Mouse (Mus musculus): Measurements from ENCODE around the gene Adh7. TPM values are rescaled to one million over a fixed set of nuclear protein-coding genes. Genes with fewer than 3 reads are reported as not detected.

The Adh7 gene
- polyA plus RNA-seq, 1 experiment from 2014 or later, result 31.3 TPM

DNA sequence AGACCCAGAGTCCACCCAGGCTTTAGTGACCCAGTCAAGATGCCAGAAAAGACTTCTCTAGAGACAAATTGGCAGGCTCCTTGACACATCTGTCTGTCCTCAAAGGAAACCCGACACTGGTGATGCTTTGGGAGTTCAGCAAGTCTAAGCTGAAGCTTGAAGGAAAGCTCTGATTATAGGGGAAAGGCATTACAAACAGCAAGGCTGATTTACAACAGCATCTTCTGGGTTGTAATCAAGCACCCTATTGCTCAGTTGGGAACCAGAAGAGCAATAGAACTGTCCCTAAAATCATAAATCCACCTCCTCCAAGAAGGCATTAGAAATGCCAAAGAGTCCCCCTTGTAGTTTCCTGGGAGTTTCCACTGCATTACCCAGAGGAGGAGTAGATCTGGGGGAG lies 52.9 kb downstream of the Adh7 start:
- Histone ChIP-seq H3K36me3 (ENCODE audit: control insufficient read depth, insufficient read depth, low read length) (no peaks in the 10 kb centered on the region), H3K4me3 (ENCODE audit: low read depth, low read length) (no peak overlapping the region), H3K4me2 (replicated peaks; ENCODE audit: low read depth) (no peak overlapping the region), H3K9ac (ENCODE audit: low read length) (no peak overlapping the region), H3K9me3 (ENCODE audit: control insufficient read depth, low read length) (no peaks in the 10 kb centered on the region), H3K27ac (replicated peaks) (no peak overlapping the region), H3K27me3 (ENCODE audit: control insufficient read depth, insufficient read depth, low read length) (no peaks in the 10 kb centered on the region), H3K4me1 (replicated peaks; ENCODE audit: control insufficient read depth, insufficient read depth) (no peaks in the 10 kb centered on the region)
- TF ChIP-seq CTCF (IDR thresholded peaks at IDR 0.05; ENCODE audit: low read depth), result no peak
- no peak for TF ChIP-seq EP300 (optimal IDR thresholded peaks at IDR 0.05)
- DNase-seq (ENCODE audit: low spot score) (no peak), ATAC-seq (ENCODE audit: low FRiP score, low TSS enrichment) (no peak)
- 14% methylated on average over 1 of the region's 1 CpGs for WGBS

DNA sequence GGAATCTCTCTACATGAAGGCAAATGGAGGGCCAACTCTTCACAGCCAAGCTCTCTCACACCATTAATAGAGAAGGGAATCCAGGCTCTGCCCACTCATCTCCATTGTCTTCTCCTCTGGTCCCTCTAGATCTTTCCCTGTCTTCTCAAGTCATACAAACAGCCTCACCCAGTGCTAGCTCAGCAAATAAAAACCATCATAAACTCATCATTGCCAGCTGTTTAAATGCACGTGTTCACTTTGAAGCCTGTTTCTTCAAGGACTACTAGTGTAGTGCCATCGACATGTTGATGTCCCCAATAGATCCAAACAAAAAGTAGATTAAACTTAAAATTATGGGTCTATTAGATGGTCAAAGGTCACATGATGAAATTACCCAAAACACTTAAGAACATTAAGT lies 53.7 kb downstream of the Adh7 start:
- Histone ChIP-seq H3K4me2 (replicated peaks; ENCODE audit: low read depth) (no peak overlapping the region), H3K27ac (replicated peaks) (no peak overlapping the region), H3K4me1 (replicated peaks; ENCODE audit: control insufficient read depth, insufficient read depth) (no peaks in the 10 kb centered on the region), H3K9ac (ENCODE audit: low read length) (no peak overlapping the region), H3K4me3 (ENCODE audit: low read depth, low read length) (no peak overlapping the region), H3K9me3 (ENCODE audit: control insufficient read depth, low read length) (no peaks in the 10 kb centered on the region), H3K27me3 (ENCODE audit: control insufficient read depth, insufficient read depth, low read length) (no peaks in the 10 kb centered on the region), H3K36me3 (ENCODE audit: control insufficient read depth, insufficient read depth, low read length) (no peaks in the 10 kb centered on the region)
- ATAC-seq (ENCODE audit: low FRiP score, low TSS enrichment) (no peak), DNase-seq (ENCODE audit: low spot score) (no peak)
- TF ChIP-seq CTCF (IDR thresholded peaks at IDR 0.05; ENCODE audit: low read depth) (no peak), EP300 (optimal IDR thresholded peaks at IDR 0.05) (no peak)
- WGBS, result 84% methylated on average over 2 of the region's 2 CpGs

DNA sequence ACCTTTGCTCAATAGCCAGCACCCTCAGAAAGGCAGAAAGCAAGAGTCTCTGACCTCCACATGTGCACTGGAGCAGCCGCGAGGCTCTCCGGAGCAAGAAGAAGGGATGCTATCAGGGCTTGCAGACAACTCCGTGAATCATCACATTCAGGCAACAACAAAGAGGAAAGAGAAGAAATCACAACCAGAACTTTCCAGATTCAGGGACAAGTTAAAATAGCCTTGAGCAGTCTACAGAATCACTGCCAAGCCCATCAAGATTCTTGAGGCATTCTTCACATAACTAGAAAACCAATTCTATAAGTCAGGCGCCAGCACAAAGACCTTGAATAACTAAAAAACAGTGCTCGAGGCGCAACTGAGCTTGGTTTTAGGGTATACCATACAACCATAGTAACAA lies 55.5 kb downstream of the Adh7 start:
- Histone ChIP-seq H3K36me3 (ENCODE audit: control insufficient read depth, insufficient read depth, low read length) (no peaks in the 10 kb centered on the region), H3K4me3 (ENCODE audit: low read depth, low read length) (no peak overlapping the region), H3K27ac (replicated peaks) (no peak overlapping the region), H3K9ac (ENCODE audit: low read length) (no peak overlapping the region), H3K4me2 (replicated peaks; ENCODE audit: low read depth) (no peak overlapping the region), H3K27me3 (ENCODE audit: control insufficient read depth, insufficient read depth, low read length) (no peaks in the 10 kb centered on the region), H3K9me3 (ENCODE audit: control insufficient read depth, low read length) (no peaks in the 10 kb centered on the region), H3K4me1 (replicated peaks; ENCODE audit: control insufficient read depth, insufficient read depth) (no peaks in the 10 kb centered on the region)
- TF ChIP-seq EP300 (optimal IDR thresholded peaks at IDR 0.05), result no peak
- WGBS, result 81% methylated on average over 7 of the region's 7 CpGs
- ATAC-seq (ENCODE audit: low FRiP score, low TSS enrichment) (no peak), DNase-seq (ENCODE audit: low spot score) (no peak)

DNA sequence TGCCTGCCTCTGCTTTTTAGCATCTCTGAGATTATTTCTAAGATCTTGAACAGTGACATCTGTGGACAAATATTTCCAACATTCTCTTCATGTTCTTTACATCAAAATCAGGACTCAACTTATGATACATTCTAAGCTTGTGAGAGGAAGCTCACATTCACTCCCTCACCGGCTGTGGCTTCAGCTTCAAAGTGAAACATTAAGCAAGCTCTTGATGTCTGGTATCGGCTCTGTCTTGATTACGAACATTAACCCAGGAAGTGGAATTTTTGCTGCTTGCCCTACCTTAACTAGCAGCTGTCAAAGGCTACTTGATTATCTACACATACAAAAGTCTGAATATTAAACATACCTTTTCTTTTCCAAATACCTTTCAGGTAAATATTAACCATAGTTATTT lies 57.5 kb downstream of the Adh7 start:
- TF ChIP-seq CTCF (IDR thresholded peaks at IDR 0.05; ENCODE audit: low read depth) (no peak), EP300 (optimal IDR thresholded peaks at IDR 0.05) (no peak)
- no peak overlapping the region for H3K4me2 ChIP-seq (replicated peaks; ENCODE audit: low read depth)
- no peak overlapping the region for H3K27ac ChIP-seq (replicated peaks)
- H3K4me3 ChIP-seq (ENCODE audit: low read depth, low read length), result no peak overlapping the region
- H3K36me3 ChIP-seq (ENCODE audit: control insufficient read depth, insufficient read depth, low read length), result no peaks in the 10 kb centered on the region
- no peak for DNase-seq (ENCODE audit: low spot score)
- H3K9me3 ChIP-seq (ENCODE audit: control insufficient read depth, low read length), result no peaks in the 10 kb centered on the region
- ATAC-seq (ENCODE audit: low FRiP score, low TSS enrichment), result no peak
- no peak overlapping the region for H3K9ac ChIP-seq (ENCODE audit: low read length)
- H3K4me1 ChIP-seq (replicated peaks; ENCODE audit: control insufficient read depth, insufficient read depth), result no peaks in the 10 kb centered on the region
- H3K27me3 ChIP-seq (ENCODE audit: control insufficient read depth, insufficient read depth, low read length), result no peaks in the 10 kb centered on the region
- 49% methylated on average over 3 of the region's 3 CpGs for WGBS

- Histone ChIP-seq H3K9me3 (ENCODE audit: control insufficient read depth, low read length) (no peaks in the 10 kb centered on the region), H3K4me2 (replicated peaks; ENCODE audit: low read depth) (no peak overlapping the region), H3K4me3 (ENCODE audit: low read depth, low read length) (no peak overlapping the region), H3K27me3 (ENCODE audit: control insufficient read depth, insufficient read depth, low read length) (no peaks in the 10 kb centered on the region), H3K9ac (ENCODE audit: low read length) (no peak overlapping the region), H3K27ac (replicated peaks) (no peak overlapping the region), H3K36me3 (ENCODE audit: control insufficient read depth, insufficient read depth, low read length) (no peaks in the 10 kb centered on the region), H3K4me1 (replicated peaks; ENCODE audit: control insufficient read depth, insufficient read depth) (no peaks in the 10 kb centered on the region)
- no peak for TF ChIP-seq CTCF (IDR thresholded peaks at IDR 0.05; ENCODE audit: low read depth)
- TF ChIP-seq EP300 (optimal IDR thresholded peaks at IDR 0.05), result no peak
- WGBS, result 95% methylated on average over 9 of the region's 9 CpGs
- ATAC-seq (ENCODE audit: low FRiP score, low TSS enrichment) (no peak), DNase-seq (ENCODE audit: low spot score) (no peak)
Observed at GRCm38 (mm10) chr3:138282556-138282955, 65.0 kb downstream of the Adh7 start.

Other genes starting within 250 kb of the Adh7 start
- 24.0 and 26.8 TPM in 2 replicates for gene Dapp1, start 236.2 kb upstream of the Adh7 start, polyA plus RNA-seq (2015; fragmentation: Nextera tagmentation; extraction: Ambion mirVana)
- gene 1110002E22Rik, start 152.7 kb upstream of the Adh7 start, polyA plus RNA-seq (2015; fragmentation: Nextera tagmentation; extraction: Ambion mirVana), result 0.04 and 0.07 TPM in 2 replicates
- gene Gm5105, start 150.4 kb upstream of the Adh7 start, polyA plus RNA-seq (2015; fragmentation: Nextera tagmentation; extraction: Ambion mirVana), result 0.06 TPM in 1 of 2 replicates, not detected in the other
- gene Trmt10a, start 74.3 kb upstream of the Adh7 start, polyA plus RNA-seq (2015; fragmentation: Nextera tagmentation; extraction: Ambion mirVana), result 4.5 and 5.3 TPM in 2 replicates
- gene Mttp, start 72.8 kb upstream of the Adh7 start, polyA plus RNA-seq (2015; fragmentation: Nextera tagmentation; extraction: Ambion mirVana), result 14.1 TPM in 2 replicates
- gene 4930579F01Rik, start 23.9 kb upstream of the Adh7 start, polyA plus RNA-seq (2015; fragmentation: Nextera tagmentation; extraction: Ambion mirVana), result 0.11 and 0.22 TPM in 2 replicates
- gene Adh1, start 43.2 kb downstream of the Adh7 start, polyA plus RNA-seq (2015; fragmentation: Nextera tagmentation; extraction: Ambion mirVana), result 134 and 155 TPM in 2 replicates
- gene Adh6a, start 95.5 kb downstream of the Adh7 start, polyA plus RNA-seq (2015; fragmentation: Nextera tagmentation; extraction: Ambion mirVana), result 32.6 and 47.0 TPM in 2 replicates
- 0.74 and 0.79 TPM in 2 replicates for gene Adh6b, start 124.0 kb downstream of the Adh7 start, polyA plus RNA-seq (2015; fragmentation: Nextera tagmentation; extraction: Ambion mirVana)
- not detected in 2 replicates for gene Adh4, start 197.7 kb downstream of the Adh7 start, polyA plus RNA-seq (2015; fragmentation: Nextera tagmentation; extraction: Ambion mirVana)
- gene Adh5, start 225.3 kb downstream of the Adh7 start, polyA plus RNA-seq (2015; fragmentation: Nextera tagmentation; extraction: Ambion mirVana), result 99.8 and 104 TPM in 2 replicates